Mouse (Mus musculus) gastrocnemius, adult 2 months (tissue): Measurements from ENCODE around the gene Tmem132c. TPM values are rescaled to one million over a fixed set of nuclear protein-coding genes. Genes with fewer than 3 reads are reported as not detected.

Experiments
- DNase-seq: peaks from one replicate; pipeline ENCODE4 v3.0.0; 2022
- H3K27ac ChIP-seq: fragments of 200-600 bp; 2 replicates; pipeline ENCODE4 v1.8.1; 2022; ENCODE audit warnings: mild to moderate bottlenecking
- H3K4me3 ChIP-seq: fragments of 200-600 bp; 2 replicates; pipeline ENCODE4 v1.8.1; 2022; ENCODE audit warnings: mild to moderate bottlenecking, moderate library complexity
- CTCF ChIP-seq: fragments of 200-600 bp; IDR thresholded peaks from 2 replicates; pipeline ENCODE4 v1.8.1; 2022; ENCODE audit warnings: antibody characterized with exemption, mild to moderate bottlenecking, moderate library complexity
- intact Hi-C: fragments of 180-260 bp; cut with DNase I; formaldehyde crosslinking; loops from one replicate; pipeline ENCODE4 v1.15.1; 2025
- total RNA-seq, 2 experiments: library from RNA; stranded (reverse); gene quantifications; 2 replicates each; pipeline ENCODE4 v1.2.3; 2021

Tmem132c gene
- total RNA-seq, 2 experiments from 2014 or later: 0.17 TPM; not detected in 1

GRCm38 (mm10) chr5:127416536-127416935 lies 174.9 kb downstream of the Tmem132c start:
- no peak overlapping the region for H3K4me3 ChIP-seq
- intact Hi-C loops: no loop called here
- DNase-seq: no peak
- no peak for TF ChIP-seq CTCF
- H3K27ac ChIP-seq: no peak overlapping the region

GRCm38 (mm10) chr5:127423936-127424335 lies 182.3 kb downstream of the Tmem132c start:
- intact Hi-C loops: no loop called here
- no peak overlapping the region for H3K4me3 ChIP-seq
- TF ChIP-seq CTCF: no peak
- no peak for DNase-seq
- H3K27ac ChIP-seq: no peak overlapping the region

- Histone ChIP-seq H3K4me3 (no peak overlapping the region), H3K27ac (no peak overlapping the region)
- intact Hi-C loops: no loop called here
- no peak for TF ChIP-seq CTCF
- no peak for DNase-seq
Observed at GRCm38 (mm10) chr5:127429124-127429523, 187.5 kb downstream of the Tmem132c start.

- DNase-seq: no peak
- Histone ChIP-seq H3K4me3 (no peak overlapping the region), H3K27ac (no peak overlapping the region)
- intact Hi-C loops: no loop called here
- TF ChIP-seq CTCF: no peak
Observed at GRCm38 (mm10) chr5:127431561-127431960, 190.0 kb downstream of the Tmem132c start.

GRCm38 (mm10) chr5:127436836-127437235 lies 195.2 kb downstream of the Tmem132c start:
- no peak for TF ChIP-seq CTCF

GRCm38 (mm10) chr5:127438639-127439038 lies 197.0 kb downstream of the Tmem132c start:
- H3K27ac ChIP-seq: no peak overlapping the region
- no peak for DNase-seq
- intact Hi-C loops: no loop called here
- no peak overlapping the region for H3K4me3 ChIP-seq
- TF ChIP-seq CTCF: peak; percentile 18; the same call in 1 of the 2 replicates

More at GRCm38 (mm10) chr5:127436836-127437235, 195.2 kb downstream of the Tmem132c start:
- H3K27ac ChIP-seq: no peak overlapping the region
- intact Hi-C loops: no loop called here
- H3K4me3 ChIP-seq: no peak overlapping the region
- no peak for DNase-seq

- Histone ChIP-seq H3K4me3 (no peak overlapping the region), H3K27ac (no peak overlapping the region)
- TF ChIP-seq CTCF: no peak
- no peak for DNase-seq
- intact Hi-C loops: no loop called here
Observed at GRCm38 (mm10) chr5:127441963-127442362, 200.4 kb downstream of the Tmem132c start.

GRCm38 (mm10) chr5:127453580-127453979 lies 212.0 kb downstream of the Tmem132c start:
- Histone ChIP-seq H3K27ac (no peak overlapping the region), H3K4me3 (no peak overlapping the region)
- peak; percentile 45 for TF ChIP-seq CTCF
- no peak for DNase-seq
- intact Hi-C loops: no loop called here

GRCm38 (mm10) chr5:127454068-127454467 lies 212.5 kb downstream of the Tmem132c start:
- TF ChIP-seq CTCF: no peak
- no peak for DNase-seq
- H3K4me3 ChIP-seq: no peak overlapping the region
- H3K27ac ChIP-seq: no peak overlapping the region
- intact Hi-C loops: no loop called here

GRCm38 (mm10) chr5:127456076-127456475 lies 214.5 kb downstream of the Tmem132c start:
- no peak for TF ChIP-seq CTCF
- H3K4me3 ChIP-seq: no peak overlapping the region
- H3K27ac ChIP-seq: no peak overlapping the region
- no peak for DNase-seq
- intact Hi-C loops: no loop called here

GRCm38 (mm10) chr5:127468151-127468550 lies 226.5 kb downstream of the Tmem132c start:
- no peak for DNase-seq
- no peak for TF ChIP-seq CTCF
- no peak overlapping the region for H3K27ac ChIP-seq
- intact Hi-C loops: no loop called here
- H3K4me3 ChIP-seq: no peak overlapping the region

GRCm38 (mm10) chr5:127470351-127470750 lies 228.7 kb downstream of the Tmem132c start:
- intact Hi-C loops: no loop called here
- H3K4me3 ChIP-seq: no peak overlapping the region
- H3K27ac ChIP-seq: no peak overlapping the region
- TF ChIP-seq CTCF: no peak
- no peak for DNase-seq

- intact Hi-C loops: no loop called here
- no peak for TF ChIP-seq CTCF
- DNase-seq: no peak
- Histone ChIP-seq H3K27ac (no peak overlapping the region), H3K4me3 (no peak overlapping the region)
Observed at GRCm38 (mm10) chr5:127471902-127472301, 230.3 kb downstream of the Tmem132c start.

- no peak for TF ChIP-seq CTCF
- H3K27ac ChIP-seq: no peak overlapping the region
- intact Hi-C loops: no loop called here
- no peak for DNase-seq
- H3K4me3 ChIP-seq: no peak overlapping the region
Observed at GRCm38 (mm10) chr5:127473706-127474105, 232.1 kb downstream of the Tmem132c start.
